In genomic region chr1:42727161-42727560, GRCm38 (mm10) we compare ENCODE assay signal across 29 mouse cellular contexts. TPM values are rescaled to one million over a fixed set of nuclear protein-coding genes. Genes with fewer than 3 reads are reported as not detected.
"Had no signal": no experiment of that assay in that cellular context is flagged by ENCODE, and none has a peak within 500 bp of the region (broad histone marks: within the 10 kb centered on the region; RNA-seq: fewer than 3 reads in every experiment).

No protein-coding gene starts in this region.

- H3K9me3 ChIP-seq: heart, embryonic 13.5 days; heart, embryonic 15.5 days; hindbrain, embryonic 10.5 days; hindbrain, embryonic 12.5 days; intestine, embryonic 15.5 days; limb, embryonic 10.5 days; limb, embryonic 12.5 days; liver, embryonic 13.5 days; liver, embryonic 15.5 days had no signal

- H3K27me3 ChIP-seq: heart, embryonic 13.5 days; heart, embryonic 15.5 days; hindbrain, embryonic 12.5 days; intestine, embryonic 15.5 days; liver, embryonic 13.5 days; liver, embryonic 15.5 days had no signal

- ATAC-seq: hindbrain, embryonic 16.5 days; inflammation-experienced regulatory T-cells, adult 6 months; intestine, embryonic 15.5 days; intestine, postnatal 0 days had no signal

- H3K4me3 ChIP-seq: gastrocnemius, adult 2 months; heart, adult 2 months; heart, embryonic 13.5 days; heart, embryonic 15.5 days; hindbrain, embryonic 10.5 days; hindbrain, embryonic 12.5 days; intestine, embryonic 15.5 days; layer of hippocampus, adult 2 months; limb, embryonic 10.5 days; limb, embryonic 12.5 days; liver, embryonic 13.5 days; liver, embryonic 15.5 days had no signal

- H3K4me2 ChIP-seq: heart, embryonic 11.5 days; heart, embryonic 13.5 days; heart, embryonic 15.5 days; hindbrain, embryonic 12.5 days; hindbrain, embryonic 14.5 days; intestine, embryonic 15.5 days; limb, embryonic 12.5 days; liver, embryonic 11.5 days; liver, embryonic 13.5 days; liver, embryonic 15.5 days had no signal

- H3K27ac ChIP-seq: gastrocnemius, adult 2 months; heart, adult 2 months; heart, embryonic 13.5 days; heart, embryonic 15.5 days; hindbrain, embryonic 10.5 days; hindbrain, embryonic 12.5 days; hindbrain, embryonic 14.5 days; intestine, embryonic 15.5 days; layer of hippocampus, adult 2 months; limb, embryonic 10.5 days; limb, embryonic 12.5 days; liver, embryonic 13.5 days; liver, embryonic 15.5 days had no signal

- H3K4me1 ChIP-seq: heart, embryonic 15.5 days; hindbrain, embryonic 10.5 days; hindbrain, embryonic 12.5 days; intestine, embryonic 15.5 days; limb, embryonic 10.5 days; limb, embryonic 12.5 days; liver, embryonic 13.5 days; liver, embryonic 15.5 days had no signal

- H3K36me3 ChIP-seq: heart, embryonic 13.5 days; heart, embryonic 15.5 days; hindbrain, embryonic 10.5 days; hindbrain, embryonic 12.5 days; intestine, embryonic 15.5 days; limb, embryonic 10.5 days; limb, embryonic 12.5 days; liver, embryonic 13.5 days; liver, embryonic 15.5 days had no signal

- H3K9ac ChIP-seq: heart, embryonic 13.5 days; heart, embryonic 15.5 days; hindbrain, embryonic 12.5 days; hindbrain, embryonic 14.5 days; intestine, embryonic 15.5 days; limb, embryonic 12.5 days; liver, embryonic 13.5 days; liver, embryonic 15.5 days had no signal

- DNase-seq: gastrocnemius, adult 2 months; gastrocnemius, postnatal 10 days; gastrocnemius, postnatal 25 days; heart, adult 2 months; heart, postnatal 4 days; kidney, adult 18-20 months; kidney, adult 8-10 months; kidney, postnatal 10 days; kidney, postnatal 25 days; kidney, postnatal 4 days; liver; liver, embryonic 13.5 days had no signal

RNA-seq across cellular contexts. Expression of gene Pou3f3, which starts 31.6 kb away (rescaled TPM):
- total RNA-seq: gastrocnemius, adult 2 months; gastrocnemius, postnatal 25 days; granulocyte monocyte progenitor cell, adult 5-6 weeks; heart, adult 2 months had no signal
- polyA plus RNA-seq: heart, adult 2 months; heart, postnatal 0 days; inflammation-experienced regulatory T-cells, adult 6 months; limb, embryonic 10.5 days had no signal
